Mouse (Mus musculus) MEL (cell line): ENCODE measurements around the gene Arhgef25.

Experiments
- BHLHE40 ChIP-seq: IDR thresholded peaks from 2 replicates; pipeline ENCODE4 v1.6.1; 2012; ENCODE audit warnings: low read depth, mild to moderate bottlenecking, inconsistent platforms, low read length, improper control_type of control experiment, borderline replicate concordance
- CHD1 ChIP-seq: IDR thresholded peaks from 2 replicates; pipeline ENCODE4 v1.6.1; 2012; ENCODE audit warnings: low read depth, mild to moderate bottlenecking, inconsistent platforms, low read length, improper control_type of control experiment
- CHD2 ChIP-seq: IDR thresholded peaks from 2 replicates; pipeline ENCODE4 v1.6.1; 2011; ENCODE audit warnings: low read length, improper control_type of control experiment
- CTCF ChIP-seq, 3 experiments: IDR thresholded peaks in 2 of 3; conservative IDR thresholded peaks in 1 of 3; 2 replicates each; pipeline ENCODE4 v1.5.1; 2011 to 2012; ENCODE audit warnings: low read length in 3 of 3, low read depth in 2 of 3, mild to moderate bottlenecking in 2 of 3, improper control_type of control experiment in 1 of 3, inconsistent platforms in 1 of 3, mixed read lengths in 1 of 3, moderate library complexity in 1 of 3; ENCODE audit not compliant: control insufficient read depth in 1 of 3, insufficient read depth in 1 of 3, poor library complexity in 1 of 3, severe bottlenecking in 1 of 3
- E2F4 ChIP-seq: IDR thresholded peaks from 2 replicates; pipeline ENCODE4 v1.6.1; 2011; ENCODE audit warnings: low read depth, low read length, improper control_type of control experiment, borderline replicate concordance
- HCFC1 ChIP-seq: IDR thresholded peaks from 2 replicates; pipeline ENCODE4 v1.6.1; 2012; ENCODE audit warnings: low read depth, mild to moderate bottlenecking, inconsistent platforms, low read length, improper control_type of control experiment, moderate library complexity
- MAZ ChIP-seq: IDR thresholded peaks from 2 replicates; pipeline ENCODE4 v1.6.1; 2012; ENCODE audit warnings: low read depth, mild to moderate bottlenecking, inconsistent platforms, low read length, improper control_type of control experiment
- NRF1 ChIP-seq: IDR thresholded peaks from 2 replicates; pipeline ENCODE4 v1.6.1; 2014; ENCODE audit warnings: low read depth, mild to moderate bottlenecking, inconsistent platforms, low read length, improper control_type of control experiment, moderate library complexity; ENCODE audit not compliant: poor library complexity, insufficient read depth, severe bottlenecking
- POLR2A ChIP-seq, 2 experiments: IDR thresholded peaks; 2 replicates each; pipeline ENCODE4 v1.6.1; 2011 to 2012; ENCODE audit warnings: low read length in 2 of 2, mild to moderate bottlenecking in 2 of 2, control low read depth in 1 of 2, improper control_type of control experiment in 1 of 2, low read depth in 1 of 2, moderate library complexity in 1 of 2; ENCODE audit not compliant: control insufficient read depth in 1 of 2, insufficient read depth in 1 of 2, poor library complexity in 1 of 2
- POLR2AphosphoS2 ChIP-seq: IDR thresholded peaks from 2 replicates; pipeline ENCODE4 v1.6.1; 2011; ENCODE audit warnings: low read length, improper control_type of control experiment
- POLR2AphosphoS5 ChIP-seq: IDR thresholded peaks from 2 replicates; pipeline ENCODE4 v1.6.1; 2012; ENCODE audit warnings: low read depth, borderline replicate concordance, mild to moderate bottlenecking, inconsistent platforms, low read length, moderate library complexity, mixed read lengths
- USF1 ChIP-seq: IDR thresholded peaks from 2 replicates; pipeline ENCODE4 v1.6.1; 2014; ENCODE audit warnings: low read depth, mild to moderate bottlenecking, inconsistent platforms, low read length, improper control_type of control experiment, moderate library complexity
- ZNF384 ChIP-seq: IDR thresholded peaks from 2 replicates; pipeline ENCODE4 v1.6.1; 2012; ENCODE audit warnings: low read depth, mild to moderate bottlenecking, inconsistent platforms, low read length, improper control_type of control experiment

- no peak for TF ChIP-seq CTCF (IDR thresholded peaks at IDR 0.05 in 2 of 3, conservative IDR thresholded peaks at IDR 0.05 in 1 of 3; ENCODE audit: control insufficient read depth in 1 of 3, insufficient read depth in 1 of 3, low read depth in 2 of 3, low read length in 3 of 3, poor library complexity in 1 of 3, severe bottlenecking in 1 of 3)
- no peak for TF ChIP-seq CHD2
- no peak for TF ChIP-seq NRF1
- no peak for TF ChIP-seq HCFC1
- no peak for TF ChIP-seq CHD1
- TF ChIP-seq USF1, result no peak
- no peak for TF ChIP-seq MAZ
- no peak for TF ChIP-seq ZNF384
- TF ChIP-seq E2F4, result no peak
- TF ChIP-seq POLR2AphosphoS5, result no peak
- TF ChIP-seq POLR2A (IDR thresholded peaks at IDR 0.05; ENCODE audit: control insufficient read depth in 1 of 2, insufficient read depth in 1 of 2, low read depth in 1 of 2, low read length in 2 of 2, poor library complexity in 1 of 2), result no peak
- TF ChIP-seq BHLHE40, result no peak
- no peak for TF ChIP-seq POLR2AphosphoS2
These were observed 6.1 kb downstream of the Arhgef25 start for GRCm38 (mm10) chr10:127183759-127184158.
